Mouse (Mus musculus): ENCODE measurements at regions not wholly inside any gene's neighbourhood (a gene's known extent, or its start where the extent isn't known, plus 50 kb on each side); places are given as distances from the start of the nearest gene placed in this dataset.

- Histone ChIP-seq H3K9me3 (ENCODE audit: control insufficient read depth, low read length) (no peaks in the 10 kb centered on the region), H3K4me1 (replicated peaks; ENCODE audit: control insufficient read depth, insufficient read depth, low read length) (no peaks in the 10 kb centered on the region), H3K27ac (ENCODE audit: low read length) (no peak overlapping the region), H3K4me2 (ENCODE audit: low read depth, low read length) (no peak overlapping the region), H3K27me3 (ENCODE audit: control insufficient read depth, insufficient read depth, low read depth, low read length) (no peaks in the 10 kb centered on the region), H3K9ac (ENCODE audit: low read length) (no peak overlapping the region), H3K4me3 (ENCODE audit: low read length) (no peak overlapping the region), H3K36me3 (ENCODE audit: control insufficient read depth, insufficient read depth, low read length) (no peaks in the 10 kb centered on the region)
- 70% methylated on average over 7 of the region's 7 CpGs for WGBS
- ATAC-seq (ENCODE audit: low read depth) = no peak
Measured at GRCm38 (mm10) chr17:45326173-45326572, 107.4 kb downstream of the Cdc5l start.

GRCm38 (mm10) chr17:45322842-45323241 is 110.7 kb downstream of the Cdc5l start:
- no peaks in the 10 kb centered on the region for H3K9me3 ChIP-seq (ENCODE audit: control insufficient read depth, low read length)
- H3K36me3 ChIP-seq (ENCODE audit: control insufficient read depth, insufficient read depth, low read length) = no peaks in the 10 kb centered on the region
- no peak overlapping the region for H3K4me3 ChIP-seq (ENCODE audit: low read length)
- H3K4me2 ChIP-seq (ENCODE audit: low read depth, low read length) = no peak overlapping the region
- H3K27me3 ChIP-seq (ENCODE audit: control insufficient read depth, insufficient read depth, low read depth, low read length) = no peaks in the 10 kb centered on the region
- no peak overlapping the region for H3K9ac ChIP-seq (ENCODE audit: low read length)
- no peak for ATAC-seq (ENCODE audit: low read depth)
- H3K27ac ChIP-seq (ENCODE audit: low read length) = no peak overlapping the region
- peaks cover 4% of the 10 kb centered on the region; the same call in 1 of the 2 replicates for H3K4me1 ChIP-seq (replicated peaks; ENCODE audit: control insufficient read depth, insufficient read depth, low read length)
- WGBS = 60% methylated on average over 8 of the region's 8 CpGs

GRCm38 (mm10) chr17:45320074-45320473 is 113.5 kb downstream of the Cdc5l start:
- H3K4me1 ChIP-seq (replicated peaks; ENCODE audit: control insufficient read depth, insufficient read depth, low read length) = peaks cover 4% of the 10 kb centered on the region; the same call in 1 of the 2 replicates
- H3K4me3 ChIP-seq (ENCODE audit: low read length) = no peak overlapping the region
- no peak overlapping the region for H3K27ac ChIP-seq (ENCODE audit: low read length)
- H3K4me2 ChIP-seq (ENCODE audit: low read depth, low read length) = no peak overlapping the region
- no peaks in the 10 kb centered on the region for H3K9me3 ChIP-seq (ENCODE audit: control insufficient read depth, low read length)
- H3K9ac ChIP-seq (ENCODE audit: low read length) = no peak overlapping the region
- no peaks in the 10 kb centered on the region; the same call in 1 of the 2 replicates for H3K27me3 ChIP-seq (ENCODE audit: control insufficient read depth, insufficient read depth, low read depth, low read length)
- no peak for ATAC-seq (ENCODE audit: low read depth)
- WGBS = 53% methylated on average over 7 of the region's 7 CpGs
- no peaks in the 10 kb centered on the region for H3K36me3 ChIP-seq (ENCODE audit: control insufficient read depth, insufficient read depth, low read length)

- Histone ChIP-seq H3K27ac (ENCODE audit: low read length) (no peak overlapping the region), H3K4me3 (ENCODE audit: low read length) (no peak overlapping the region), H3K9ac (ENCODE audit: low read length) (no peak overlapping the region), H3K4me1 (replicated peaks; ENCODE audit: control insufficient read depth, insufficient read depth, low read length) (peaks cover 4% of the 10 kb centered on the region; the same call in 1 of the 2 replicates), H3K36me3 (ENCODE audit: control insufficient read depth, insufficient read depth, low read length) (no peaks in the 10 kb centered on the region), H3K27me3 (ENCODE audit: control insufficient read depth, insufficient read depth, low read depth, low read length) (no peaks in the 10 kb centered on the region; the same call in 1 of the 2 replicates), H3K4me2 (ENCODE audit: low read depth, low read length) (no peak overlapping the region), H3K9me3 (ENCODE audit: control insufficient read depth, low read length) (no peaks in the 10 kb centered on the region)
- WGBS = 58% methylated on average over 25 of the region's 25 CpGs
- peak; percentile 49; the same call in 1 of the 2 replicates for ATAC-seq (ENCODE audit: low read depth)
Measured at GRCm38 (mm10) chr17:45318211-45319076, 115.1 kb downstream of the Cdc5l start.

GRCm38 (mm10) chr17:45312510-45313266 is 120.8 kb downstream of the Cdc5l start:
- peaks cover 3% of the 10 kb centered on the region for H3K4me1 ChIP-seq (replicated peaks; ENCODE audit: control insufficient read depth, insufficient read depth, low read length)
- no peak overlapping the region for H3K27ac ChIP-seq (ENCODE audit: low read length)
- H3K9ac ChIP-seq (ENCODE audit: low read length) = no peak overlapping the region
- H3K36me3 ChIP-seq (ENCODE audit: control insufficient read depth, insufficient read depth, low read length) = no peaks in the 10 kb centered on the region
- no peak overlapping the region for H3K4me2 ChIP-seq (ENCODE audit: low read depth, low read length)
- H3K4me3 ChIP-seq (ENCODE audit: low read length) = no peak overlapping the region
- no peaks in the 10 kb centered on the region; the same call in 1 of the 2 replicates for H3K27me3 ChIP-seq (ENCODE audit: control insufficient read depth, insufficient read depth, low read depth, low read length)
- ATAC-seq (ENCODE audit: low read depth) = peak; percentile 92
- peaks cover 2% of the 10 kb centered on the region; the same call in 1 of the 2 replicates for H3K9me3 ChIP-seq (ENCODE audit: control insufficient read depth, low read length)
- 46% methylated on average over 5 of the region's 5 CpGs for WGBS

GRCm38 (mm10) chr17:45306506-45306905 is 127.0 kb downstream of the Cdc5l start:
- no peak for ATAC-seq (ENCODE audit: low read depth)
- WGBS = 22% methylated on average over 7 of the region's 7 CpGs
- Histone ChIP-seq H3K4me2 (ENCODE audit: low read depth, low read length) (no peak overlapping the region), H3K27ac (ENCODE audit: low read length) (no peak overlapping the region), H3K4me1 (replicated peaks; ENCODE audit: control insufficient read depth, insufficient read depth, low read length) (no peaks in the 10 kb centered on the region; the same call in 1 of the 2 replicates), H3K9ac (ENCODE audit: low read length) (no peak overlapping the region), H3K27me3 (ENCODE audit: control insufficient read depth, insufficient read depth, low read depth, low read length) (no peaks in the 10 kb centered on the region; the same call in 1 of the 2 replicates), H3K9me3 (ENCODE audit: control insufficient read depth, low read length) (peaks cover 2% of the 10 kb centered on the region; the same call in 1 of the 2 replicates), H3K36me3 (ENCODE audit: control insufficient read depth, insufficient read depth, low read length) (no peaks in the 10 kb centered on the region), H3K4me3 (ENCODE audit: low read length) (no peak overlapping the region)

- no peak for ATAC-seq (ENCODE audit: low read depth)
- Histone ChIP-seq H3K27ac (ENCODE audit: low read length) (no peak overlapping the region), H3K4me2 (ENCODE audit: low read depth, low read length) (no peak overlapping the region), H3K4me1 (replicated peaks; ENCODE audit: control insufficient read depth, insufficient read depth, low read length) (no peaks in the 10 kb centered on the region; the same call in 1 of the 2 replicates), H3K9ac (ENCODE audit: low read length) (no peak overlapping the region), H3K9me3 (ENCODE audit: control insufficient read depth, low read length) (no peaks in the 10 kb centered on the region), H3K27me3 (ENCODE audit: control insufficient read depth, insufficient read depth, low read depth, low read length) (no peaks in the 10 kb centered on the region; the same call in 1 of the 2 replicates), H3K4me3 (ENCODE audit: low read length) (no peak overlapping the region), H3K36me3 (ENCODE audit: control insufficient read depth, insufficient read depth, low read length) (no peaks in the 10 kb centered on the region)
- 84% methylated on average over 6 of the region's 6 CpGs for WGBS
Measured at GRCm38 (mm10) chr17:45303183-45303582, 130.4 kb downstream of the Cdc5l start.

- H3K4me3 ChIP-seq (ENCODE audit: low read length) = no peak overlapping the region
- no peaks in the 10 kb centered on the region for H3K36me3 ChIP-seq (ENCODE audit: control insufficient read depth, insufficient read depth, low read length)
- H3K27ac ChIP-seq (ENCODE audit: low read length) = no peak overlapping the region
- H3K4me2 ChIP-seq (ENCODE audit: low read depth, low read length) = no peak overlapping the region
- no peaks in the 10 kb centered on the region for H3K27me3 ChIP-seq (ENCODE audit: control insufficient read depth, insufficient read depth, low read depth, low read length)
- no peaks in the 10 kb centered on the region for H3K9me3 ChIP-seq (ENCODE audit: control insufficient read depth, low read length)
- H3K9ac ChIP-seq (ENCODE audit: low read length) = no peak overlapping the region
- ATAC-seq (ENCODE audit: low read depth) = no peak
- WGBS = 26% methylated on average over 4 of the region's 4 CpGs
- H3K4me1 ChIP-seq (replicated peaks; ENCODE audit: control insufficient read depth, insufficient read depth, low read length) = no peaks in the 10 kb centered on the region
Measured at GRCm38 (mm10) chr17:45298355-45298754, 135.2 kb downstream of the Cdc5l start.

GRCm38 (mm10) chr17:45297860-45298259 is 135.7 kb downstream of the Cdc5l start:
- ATAC-seq (ENCODE audit: low read depth) = no peak
- H3K36me3 ChIP-seq (ENCODE audit: control insufficient read depth, insufficient read depth, low read length) = no peaks in the 10 kb centered on the region
- 50% methylated on average over 3 of the region's 3 CpGs for WGBS

More at GRCm38 (mm10) chr17:45297860-45298259, 135.7 kb downstream of the Cdc5l start:
- no peak overlapping the region for H3K27ac ChIP-seq (ENCODE audit: low read length)
- no peak overlapping the region for H3K4me2 ChIP-seq (ENCODE audit: low read depth, low read length)
- H3K4me3 ChIP-seq (ENCODE audit: low read length) = no peak overlapping the region
- H3K9me3 ChIP-seq (ENCODE audit: control insufficient read depth, low read length) = no peaks in the 10 kb centered on the region
- H3K27me3 ChIP-seq (ENCODE audit: control insufficient read depth, insufficient read depth, low read depth, low read length) = no peaks in the 10 kb centered on the region
- no peaks in the 10 kb centered on the region for H3K4me1 ChIP-seq (replicated peaks; ENCODE audit: control insufficient read depth, insufficient read depth, low read length)
- no peak overlapping the region for H3K9ac ChIP-seq (ENCODE audit: low read length)
